ENCODE assay signal across 22 mouse cellular contexts in genomic region chrX:155592467-155592866, GRCm38 (mm10). TPM values are rescaled to one million over a fixed set of nuclear protein-coding genes. Genes with fewer than 3 reads are reported as not detected.
"Had no signal": no experiment of that assay in that cellular context is flagged by ENCODE, and none has a peak within 500 bp of the region (broad histone marks: within the 10 kb centered on the region; RNA-seq: fewer than 3 reads in every experiment).

No protein-coding gene starts in this region.

- H3K27ac ChIP-seq: kidney, postnatal 0 days; limb, embryonic 15.5 days; liver, embryonic 12.5 days; midbrain, embryonic 15.5 days; neural tube, embryonic 12.5 days had no signal

- H3K4me3 ChIP-seq: limb, embryonic 15.5 days; liver, embryonic 12.5 days; megakaryocyte, embryonic 14.5 days; midbrain, embryonic 15.5 days; neural tube, embryonic 12.5 days had no signal

- H3K4me2 ChIP-seq: limb, embryonic 15.5 days; liver, embryonic 12.5 days; lung, embryonic 14.5 days; midbrain, embryonic 11.5 days; midbrain, embryonic 15.5 days; neural tube, embryonic 12.5 days had no signal

- H3K36me3 ChIP-seq: limb, embryonic 15.5 days; liver, embryonic 12.5 days; midbrain, embryonic 15.5 days; neural tube, embryonic 12.5 days had no signal

- H3K4me1 ChIP-seq: limb, embryonic 15.5 days; liver, embryonic 12.5 days; megakaryocyte, embryonic 14.5 days; midbrain, embryonic 15.5 days; neural tube, embryonic 12.5 days had no signal

- H3K27me3 ChIP-seq: limb, embryonic 15.5 days; liver, embryonic 12.5 days; megakaryocyte, embryonic 14.5 days; midbrain, embryonic 15.5 days; neural tube, embryonic 12.5 days had no signal

- DNase-seq: kidney, adult 8-10 months; kidney, postnatal 36 days; layer of hippocampus, postnatal 36 days; lung, embryonic 14.5 days; lung, postnatal 10 days; lung, postnatal 4 days; thymus, postnatal 14 days had no signal

- ATAC-seq: liver, embryonic 12.5 days; midbrain, embryonic 15.5 days had no signal

- H3K9me3 ChIP-seq: limb, embryonic 15.5 days; liver, embryonic 12.5 days; megakaryocyte, embryonic 14.5 days; midbrain, embryonic 15.5 days; neural tube, embryonic 12.5 days had no signal

- H3K9ac ChIP-seq: limb, embryonic 15.5 days; liver, embryonic 12.5 days; lung, embryonic 14.5 days; midbrain, embryonic 15.5 days; neural tube, embryonic 12.5 days had no signal

RNA-seq across cellular contexts. Expression of gene Ptchd1, which starts 31.1 kb away (rescaled TPM):
- polyA plus RNA-seq: liver, embryonic 16.5 days had no signal

RNA-seq across cellular contexts. Expression of gene Gm15155, which starts 32.1 kb away (rescaled TPM):
- total RNA-seq: layer of hippocampus, adult 18-20 months; layer of hippocampus, postnatal 36 days; monocyte, adult 5-6 weeks; neutrophil, adult 5-6 weeks had no signal
- polyA plus RNA-seq: kidney, postnatal 0 days; limb, embryonic 11.5 days; limb, embryonic 15.5 days; liver, embryonic 12.5 days; liver, embryonic 16.5 days; lung, embryonic 14.5 days; midbrain, embryonic 11.5 days; midbrain, embryonic 15.5 days; neural tube, embryonic 12.5 days; spleen, adult 2 months; stomach, embryonic 16.5 days; urinary bladder, adult 2 months had no signal
